Mouse (Mus musculus) adrenal gland, postnatal 25 days (tissue): ENCODE measurements at regions not wholly inside any gene's neighbourhood (a gene's known extent, or its start where the extent isn't known, plus 50 kb on each side); places are given as distances from the start of the nearest gene placed in this dataset.
A peak's percentile ranks its signal among the peaks of the same experiment; 100 is the strongest.

Experiments used
- DNase-seq: peaks from one replicate; pipeline ENCODE4 v3.0.0; 2021; ENCODE audit warnings: mixed read lengths

DNA sequence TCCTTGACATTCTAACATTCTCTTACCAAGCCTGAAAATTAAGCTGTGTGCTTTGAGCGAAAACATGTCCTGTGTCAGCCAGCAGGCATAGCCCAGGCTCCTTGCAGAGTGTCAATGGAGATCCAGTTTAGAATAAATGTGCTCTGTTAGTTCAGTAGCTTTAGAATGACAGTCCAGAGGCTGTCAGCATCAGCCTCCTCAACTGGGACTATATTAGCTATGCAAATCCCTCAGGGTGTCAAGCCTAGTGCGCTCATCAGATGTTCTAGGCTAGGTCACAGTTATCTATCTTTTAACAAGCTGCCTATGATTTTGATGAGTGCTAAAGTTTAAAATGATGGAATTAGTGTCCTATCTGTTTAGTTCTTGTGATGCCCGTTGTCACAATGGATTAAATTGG is 281.7 kb upstream of the Btbd3 start:
- no peak for DNase-seq

DNA sequence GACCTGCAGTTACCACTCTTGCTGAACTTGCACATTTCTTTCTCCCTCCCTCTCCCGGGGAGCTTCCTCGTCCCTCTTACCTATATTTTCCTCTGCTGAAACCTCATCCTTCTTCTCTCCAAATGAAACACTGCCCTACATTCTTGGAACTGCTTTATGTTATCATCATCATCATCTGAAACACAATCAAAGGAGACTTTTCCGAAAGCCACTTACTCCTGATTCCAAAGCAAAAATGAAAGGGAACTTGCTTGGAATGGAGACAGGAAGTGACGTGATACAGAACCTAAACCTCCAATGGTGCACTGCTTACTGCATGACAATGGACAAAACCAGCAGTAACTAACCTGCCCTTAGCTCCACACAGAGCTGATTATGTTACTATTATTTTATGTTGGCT is 287.2 kb upstream of the Btbd3 start:
- no peak for DNase-seq

DNA sequence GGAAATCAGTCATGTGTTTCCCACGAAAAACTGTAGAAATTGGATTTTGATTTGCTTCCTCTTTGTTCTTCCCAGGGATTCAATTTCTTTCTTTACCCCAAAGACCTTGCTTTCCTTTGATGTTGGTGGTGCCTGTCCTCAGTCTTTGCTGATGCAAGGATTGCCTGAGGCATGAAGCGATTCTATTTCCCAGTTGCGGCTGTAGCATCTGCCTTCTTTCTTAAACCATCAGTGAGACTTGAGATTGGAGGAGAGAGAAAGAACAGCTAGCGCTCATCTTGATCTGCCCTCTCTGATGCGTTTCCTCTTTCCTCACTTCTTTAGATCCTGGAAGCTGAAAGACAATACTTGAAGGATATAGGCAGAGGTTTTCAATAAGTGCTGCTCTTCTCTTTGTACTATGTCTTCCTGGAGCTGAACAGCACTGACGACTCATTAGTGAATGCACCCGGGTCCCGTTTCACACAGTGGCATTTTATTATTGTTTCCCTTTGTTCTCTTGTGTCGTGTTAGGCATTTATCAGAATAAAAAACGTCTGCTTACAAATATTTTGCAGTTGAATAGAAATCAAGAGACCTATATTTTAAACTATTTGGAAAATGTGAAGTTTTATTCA is 289.8 kb upstream of the Btbd3 start:
- no peak for DNase-seq

DNA sequence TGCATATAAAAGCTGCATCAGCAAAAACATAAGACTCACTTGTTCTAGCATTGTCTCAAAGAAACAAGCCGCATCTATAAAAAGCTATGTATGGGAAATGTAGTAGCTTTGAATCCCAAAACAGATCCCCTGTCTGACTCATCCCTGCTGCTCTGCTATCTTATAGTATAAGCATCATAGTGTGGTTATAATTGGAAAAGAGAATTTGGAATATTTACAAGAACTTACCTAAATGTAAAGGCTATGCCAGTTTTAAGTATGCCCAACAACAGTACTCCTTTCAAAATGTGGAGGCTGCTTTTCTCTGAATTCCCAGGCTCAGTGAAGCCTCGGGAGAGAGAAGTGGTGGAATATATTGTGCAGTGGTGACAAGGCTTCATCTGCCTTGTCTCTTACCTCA is 301.5 kb upstream of the Btbd3 start:
- no peak for DNase-seq

DNA sequence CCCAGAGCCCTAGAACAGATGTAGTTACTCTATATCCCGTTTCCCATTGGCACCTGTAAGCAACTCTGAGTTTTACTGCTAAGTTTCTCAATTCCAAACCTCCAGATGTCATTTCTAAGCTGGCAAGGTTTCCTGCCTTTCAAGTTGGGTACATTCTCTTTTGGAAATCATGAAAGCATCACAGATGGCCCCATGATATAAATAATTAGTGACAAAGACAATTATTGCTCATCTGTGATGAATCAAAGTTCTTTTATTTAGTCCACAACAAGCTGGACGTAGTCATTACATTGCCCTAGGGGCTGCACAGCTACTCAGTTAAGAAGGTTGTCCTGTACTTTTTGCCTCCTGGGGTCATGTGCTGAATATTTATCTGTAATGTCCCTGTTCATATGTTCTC is 303.2 kb upstream of the Btbd3 start:
- no peak for DNase-seq

DNA sequence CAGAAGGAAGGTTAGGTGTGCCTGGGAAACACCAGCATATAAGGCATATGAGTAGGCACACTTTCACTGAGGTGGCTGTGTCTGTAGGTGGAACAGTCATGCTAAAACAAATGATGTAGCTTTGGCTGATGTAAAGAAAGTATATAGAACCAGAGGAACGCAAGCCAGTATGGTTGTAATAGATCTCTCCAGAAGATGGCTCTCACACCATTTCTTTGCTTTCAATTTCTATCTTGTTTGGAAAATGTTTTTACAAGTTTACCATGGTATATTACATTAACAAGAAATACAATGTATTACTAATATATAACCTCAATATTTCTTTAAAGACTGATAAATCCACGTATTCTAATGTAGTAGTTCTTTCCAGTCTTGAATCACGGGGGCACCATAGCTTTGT is 304.4 kb upstream of the Btbd3 start:
- DNase-seq: no peak

DNA sequence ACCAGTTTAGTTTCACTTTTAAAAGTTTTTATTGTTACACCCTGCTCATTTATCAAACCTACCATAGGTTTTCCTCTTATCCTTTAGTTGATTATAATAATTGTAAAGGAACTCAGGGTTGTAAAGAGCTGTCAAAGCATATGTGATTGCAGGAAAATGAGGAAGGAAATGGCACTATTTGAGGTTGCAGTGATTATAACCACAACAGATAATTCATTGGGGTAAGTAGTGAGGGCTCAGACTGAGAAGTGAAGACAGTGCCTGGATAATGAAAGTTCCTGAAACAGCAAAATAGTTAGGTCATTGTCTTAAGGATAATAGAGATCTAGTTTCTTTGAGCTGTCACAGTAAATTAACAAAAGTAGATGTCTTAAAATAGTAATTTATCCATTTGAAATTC is 305.4 kb upstream of the Btbd3 start:
- DNase-seq: no peak

DNA sequence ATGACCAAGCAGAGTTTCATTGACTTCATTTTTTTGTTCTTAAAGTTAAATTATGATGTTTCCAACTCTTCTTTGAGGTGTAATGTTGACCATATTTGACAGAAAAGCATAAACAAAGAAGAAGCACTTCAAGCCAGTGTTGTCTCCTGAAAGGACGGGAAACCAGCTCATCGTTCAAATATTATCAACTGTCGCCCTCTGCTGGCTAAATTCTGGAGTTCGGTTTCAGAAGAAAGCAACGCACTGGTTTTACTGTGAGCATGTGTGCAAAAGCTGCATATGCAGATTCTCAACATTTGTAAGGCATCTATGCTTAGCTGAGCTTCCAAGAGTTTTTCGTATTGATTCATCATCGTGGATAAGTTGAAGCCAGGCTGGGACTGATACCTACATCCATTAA is 313.6 kb upstream of the Btbd3 start:
- DNase-seq: peak; percentile 59

DNA sequence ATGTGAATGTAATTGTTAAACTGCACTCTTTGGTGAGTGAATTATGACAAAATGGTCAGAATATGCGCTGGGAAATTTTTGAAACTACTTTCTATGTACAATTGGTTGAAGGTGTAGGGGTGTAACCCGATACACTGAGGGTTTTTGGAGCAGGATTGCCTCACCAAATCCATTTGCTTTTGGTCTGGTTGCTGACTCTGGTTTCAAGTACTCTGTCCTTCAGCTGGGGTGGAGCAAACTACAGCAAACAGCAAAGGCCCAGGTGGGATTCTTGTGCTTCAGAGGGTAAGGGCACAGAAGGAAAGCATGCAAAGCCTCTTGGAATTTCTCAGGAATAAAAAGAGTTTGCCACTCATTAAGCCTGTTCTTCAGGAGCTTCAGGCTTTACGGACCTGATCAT is 316.8 kb upstream of the Btbd3 start:
- DNase-seq: no peak

DNA sequence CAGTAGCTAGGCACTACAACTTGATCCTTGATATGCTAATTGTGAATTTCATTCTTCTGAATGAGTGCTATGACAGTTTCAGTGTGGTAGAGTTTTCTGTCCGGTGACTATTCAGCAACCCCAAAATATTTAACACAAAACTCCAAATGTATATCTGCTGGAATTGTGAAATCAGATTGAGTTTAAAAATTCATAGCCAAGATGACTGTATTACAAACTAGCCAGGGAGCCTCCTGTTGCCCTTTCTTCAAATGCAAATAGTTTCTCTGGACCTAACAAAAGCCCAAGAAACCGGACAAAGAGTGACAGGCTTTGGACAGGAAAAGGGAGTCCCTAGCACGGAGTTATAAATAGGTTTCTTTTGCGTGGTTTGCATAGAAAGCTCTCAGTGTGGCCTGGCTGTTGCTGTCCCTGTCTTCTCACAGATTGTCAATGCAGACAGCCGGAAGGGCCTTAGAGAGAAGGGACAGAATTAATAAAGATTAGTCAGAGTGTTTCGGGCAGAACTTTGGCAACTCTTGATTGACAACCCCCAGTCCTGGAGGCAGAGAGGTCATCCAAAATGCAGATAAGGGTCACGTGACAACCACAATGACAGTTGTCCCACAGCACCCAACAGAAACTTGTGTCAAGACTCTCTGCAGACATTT is 317.4 kb upstream of the Btbd3 start:
- DNase-seq: no peak

DNA sequence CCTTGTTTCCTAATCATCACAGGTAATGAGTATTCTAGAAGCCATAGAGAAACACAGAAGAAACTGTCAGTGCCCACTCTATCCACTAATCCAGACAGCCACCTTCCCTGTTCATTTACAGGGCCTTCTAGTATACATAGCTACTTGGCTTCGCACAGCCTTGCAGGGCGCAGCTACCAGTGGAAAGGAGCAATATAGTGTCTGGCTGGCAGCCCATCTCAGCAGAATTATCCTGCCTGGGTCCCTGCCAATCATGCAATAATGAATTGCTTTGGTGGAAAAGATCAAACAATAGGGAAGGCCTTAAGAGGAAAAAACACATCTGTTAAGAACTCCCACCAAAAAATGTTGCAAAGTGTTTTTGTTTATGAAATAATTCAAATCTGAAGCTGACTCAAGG is 319.8 kb upstream of the Btbd3 start:
- DNase-seq: no peak

DNA sequence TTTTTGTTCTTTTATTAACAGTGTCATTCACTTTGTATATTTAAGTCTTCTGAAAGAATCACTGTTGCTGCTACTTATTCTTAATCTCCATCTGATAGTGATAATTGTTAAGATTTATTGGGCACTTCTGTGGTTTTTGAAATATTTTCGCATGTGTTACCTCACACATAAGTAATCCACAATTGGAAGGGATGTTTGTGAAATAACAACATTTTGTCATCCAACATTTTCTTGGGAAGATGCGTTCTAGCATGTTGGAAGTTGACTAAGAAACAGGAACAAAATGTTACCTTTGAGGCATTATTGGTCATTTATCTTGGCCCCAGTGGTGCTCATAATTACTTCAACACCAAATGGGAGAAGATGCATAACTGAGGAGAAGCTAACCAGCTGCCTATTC is 323.4 kb upstream of the Btbd3 start:
- DNase-seq: no peak

DNA sequence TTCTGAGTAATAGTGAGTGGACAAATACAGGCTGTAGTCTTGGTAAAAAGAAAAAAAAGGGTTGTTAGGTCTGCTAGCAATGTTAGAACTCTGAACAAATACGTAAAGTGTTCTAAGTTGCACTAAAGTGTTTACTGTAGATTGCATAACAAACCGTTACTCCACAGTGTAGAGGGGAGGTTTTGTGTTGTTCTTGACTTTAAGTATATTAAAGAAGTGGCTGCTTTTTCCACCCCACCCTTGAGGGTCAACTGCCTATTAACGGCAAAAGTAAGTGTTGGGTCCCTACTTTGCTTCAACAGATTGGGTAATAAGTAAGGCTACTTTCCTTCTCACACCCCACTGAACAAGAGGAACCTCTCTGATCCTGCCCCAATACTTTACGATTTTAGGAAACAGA is 323.9 kb upstream of the Btbd3 start:
- DNase-seq: no peak

DNA sequence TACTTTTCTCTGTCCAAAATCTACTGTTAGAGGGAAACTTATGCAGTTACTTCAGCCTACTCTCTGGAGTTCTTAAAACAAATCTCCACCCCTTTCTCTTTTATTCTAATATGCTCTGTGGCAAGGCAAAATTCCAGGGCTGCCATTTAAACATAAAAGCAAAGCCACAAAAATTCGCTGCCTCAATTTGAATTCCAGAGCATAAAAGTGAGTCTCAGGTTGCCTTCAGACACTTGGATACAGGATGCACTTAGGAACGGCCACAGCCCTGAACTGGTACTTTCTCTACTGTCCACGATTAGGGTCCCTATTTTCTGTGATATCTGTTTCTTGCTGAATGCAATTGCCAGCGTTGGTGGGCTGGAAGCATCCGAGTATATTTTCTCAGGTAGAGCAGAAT is 330.9 kb upstream of the Btbd3 start:
- no peak for DNase-seq

DNA sequence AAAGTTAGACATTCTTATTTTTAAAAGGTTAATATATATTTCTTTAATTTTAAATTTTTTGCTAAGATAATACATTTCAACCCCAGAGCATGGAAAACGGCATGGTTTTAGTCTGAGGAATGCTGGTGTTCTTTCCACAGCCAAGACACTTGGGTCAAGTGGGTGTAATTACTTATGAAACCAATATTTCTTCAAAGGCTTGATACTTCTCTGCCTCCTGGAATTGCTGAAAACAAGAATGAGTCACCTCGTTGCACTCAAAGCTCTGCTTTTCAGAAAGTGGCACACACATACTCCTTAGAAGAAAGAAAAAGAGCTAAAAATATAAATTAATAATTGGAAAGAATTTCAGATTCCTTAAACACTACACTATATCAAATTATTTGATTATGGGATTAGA is 331.8 kb upstream of the Btbd3 start:
- no peak for DNase-seq

DNA sequence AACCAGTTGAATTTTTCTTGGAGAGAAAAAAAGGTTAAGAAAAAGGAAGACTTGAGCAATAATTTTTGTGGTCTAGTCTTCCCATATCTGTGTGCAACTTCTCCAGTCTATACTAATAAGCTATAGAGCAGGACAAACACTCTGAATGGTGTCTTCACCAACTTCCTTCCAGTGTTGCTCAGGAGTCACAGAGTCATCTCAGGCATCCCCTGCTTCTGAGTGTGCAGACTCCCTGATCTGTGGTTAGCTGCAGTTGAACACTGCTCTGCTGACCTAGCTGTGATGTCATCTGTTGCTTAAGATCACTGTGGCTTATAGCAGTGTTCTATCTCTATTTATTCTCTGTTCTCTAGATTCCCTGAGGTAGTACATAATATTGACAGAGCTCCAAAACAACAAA is 357.9 kb upstream of the Btbd3 start:
- DNase-seq: no peak

DNA sequence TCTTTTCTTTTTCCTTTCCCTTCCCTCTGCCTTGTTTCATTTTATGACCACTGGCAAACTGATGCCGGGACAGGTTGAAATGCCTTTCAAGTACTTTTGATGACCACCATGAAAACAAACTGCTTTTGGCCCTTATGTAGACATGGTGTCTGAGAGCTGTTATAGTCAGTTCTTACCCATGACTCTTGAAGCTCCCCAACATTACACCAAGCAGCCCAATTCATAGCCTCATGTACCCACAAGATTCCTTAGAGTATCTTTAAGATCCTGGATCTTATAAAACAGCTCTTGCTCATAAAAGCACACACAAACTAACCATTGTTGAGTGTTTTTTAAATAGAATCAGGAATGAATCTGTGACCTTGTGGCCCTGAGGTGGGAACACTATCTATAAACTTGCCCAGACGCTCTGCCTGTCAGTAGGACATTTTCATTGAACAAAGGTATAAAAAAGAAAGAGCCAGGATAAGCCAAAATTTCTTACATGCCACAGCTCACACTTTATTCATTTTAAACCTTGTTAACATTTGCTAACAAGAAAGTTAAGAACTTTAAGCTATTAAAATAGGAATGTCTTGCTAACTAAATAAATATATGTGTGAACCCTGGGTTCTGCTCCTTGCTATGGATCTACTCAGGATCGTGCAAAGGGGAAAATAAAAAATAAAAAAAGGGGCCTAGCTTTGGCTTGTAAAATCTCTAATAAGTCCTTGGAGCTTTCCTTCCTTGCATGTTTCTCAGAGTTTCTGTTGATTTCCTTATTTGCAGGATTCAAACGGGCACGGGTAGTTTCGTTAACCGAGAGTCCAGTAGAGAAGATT is 375.9 kb upstream of the Btbd3 start:
- DNase-seq: no peak

DNA sequence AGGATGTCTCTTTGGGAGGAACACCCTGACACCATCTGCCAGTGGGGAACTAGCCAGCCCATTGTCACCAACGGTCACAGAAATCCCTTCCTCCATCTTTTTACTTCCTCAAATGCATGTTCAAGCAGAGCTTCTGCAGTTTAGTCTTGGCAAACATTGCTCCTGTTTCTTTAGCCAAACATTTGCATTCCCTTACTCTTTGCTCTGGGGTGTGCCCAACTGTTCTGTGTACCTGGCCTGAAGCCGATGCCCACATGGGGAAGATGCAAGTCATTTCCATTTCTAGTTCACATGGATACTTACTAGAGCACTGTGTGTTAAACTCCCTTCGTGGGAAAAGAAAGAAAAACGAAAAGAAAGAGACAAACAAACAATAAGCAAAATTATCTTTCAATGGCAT is 386.7 kb upstream of the Btbd3 start:
- no peak for DNase-seq

DNA sequence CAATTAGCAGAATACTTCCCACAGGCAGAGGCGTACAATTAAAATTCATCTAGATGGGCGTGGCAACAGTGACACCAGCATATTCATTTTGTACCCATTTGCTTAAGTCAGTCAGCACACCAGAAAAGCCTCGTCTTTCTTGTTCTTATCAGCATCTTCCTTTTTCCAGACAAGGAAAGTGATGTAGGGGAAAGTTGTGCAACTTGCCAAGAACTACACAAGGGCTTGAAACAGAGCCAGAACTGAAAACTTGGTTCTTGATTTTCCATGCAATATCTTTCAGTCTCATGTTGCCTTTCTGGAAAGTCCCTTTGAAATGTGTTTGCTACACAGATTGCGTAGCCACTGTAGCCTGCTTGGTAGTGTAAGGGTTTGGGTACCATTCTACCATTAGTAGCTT is 401.9 kb upstream of the Btbd3 start:
- DNase-seq: no peak

DNA sequence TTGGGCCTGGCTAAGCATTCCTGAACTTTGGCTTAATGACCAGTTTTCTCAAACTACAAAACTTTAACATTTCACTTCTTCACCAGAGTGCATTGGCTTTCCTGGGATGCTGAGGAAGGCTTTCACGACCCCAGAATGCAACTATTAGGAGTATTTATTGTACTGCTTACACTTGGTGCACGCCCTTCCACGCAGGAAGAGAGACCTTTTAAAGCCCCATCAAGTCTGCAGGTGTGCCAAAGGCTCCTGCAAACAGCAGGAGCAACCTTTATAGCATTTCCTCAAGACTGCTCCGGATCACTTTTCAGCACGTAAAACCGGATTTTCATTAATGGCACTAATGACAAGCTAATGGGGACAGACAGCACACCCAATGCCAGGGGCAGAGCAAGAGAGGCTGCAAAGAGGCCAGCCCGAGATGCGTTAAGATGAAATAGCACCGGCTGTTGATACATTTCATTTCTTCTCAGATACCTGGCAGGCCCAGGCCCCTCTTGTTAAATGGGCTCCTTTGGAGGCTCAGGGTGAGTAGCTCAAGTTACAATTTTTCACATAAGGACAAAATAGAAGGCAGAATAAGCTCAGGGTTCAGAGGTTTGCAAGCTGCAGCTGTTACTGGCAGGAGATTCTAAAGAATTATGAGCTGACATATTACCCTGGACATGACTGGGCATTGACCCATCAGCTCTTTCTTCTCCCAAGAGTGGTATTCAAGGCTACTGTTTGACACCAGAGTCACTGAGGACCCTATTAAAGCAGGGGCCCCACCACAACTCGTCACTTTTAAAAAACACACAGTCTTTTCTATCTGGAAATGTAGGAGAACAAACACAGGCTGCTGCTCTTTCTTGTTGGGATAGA is 402.7 kb upstream of the Btbd3 start:
- DNase-seq: no peak

DNA sequence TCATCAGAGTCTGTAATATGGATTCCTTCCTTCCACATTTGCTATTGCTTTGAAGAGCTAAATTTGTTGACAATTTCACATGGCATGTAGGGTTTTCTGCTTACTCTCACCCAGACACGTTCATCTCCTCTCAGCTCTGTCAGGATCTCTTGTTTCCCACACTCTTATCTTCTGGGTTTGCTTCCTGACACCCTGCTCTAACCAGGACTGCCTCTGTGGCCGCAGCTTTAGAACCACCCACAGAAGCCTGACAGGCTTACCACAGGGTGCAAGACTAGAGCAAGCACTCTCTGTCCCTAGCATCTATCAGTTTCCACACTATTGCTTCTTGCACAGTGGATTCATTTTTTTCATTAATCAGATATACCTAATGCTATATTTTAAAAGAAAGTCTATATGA is 408.5 kb upstream of the Btbd3 start:
- no peak for DNase-seq

DNA sequence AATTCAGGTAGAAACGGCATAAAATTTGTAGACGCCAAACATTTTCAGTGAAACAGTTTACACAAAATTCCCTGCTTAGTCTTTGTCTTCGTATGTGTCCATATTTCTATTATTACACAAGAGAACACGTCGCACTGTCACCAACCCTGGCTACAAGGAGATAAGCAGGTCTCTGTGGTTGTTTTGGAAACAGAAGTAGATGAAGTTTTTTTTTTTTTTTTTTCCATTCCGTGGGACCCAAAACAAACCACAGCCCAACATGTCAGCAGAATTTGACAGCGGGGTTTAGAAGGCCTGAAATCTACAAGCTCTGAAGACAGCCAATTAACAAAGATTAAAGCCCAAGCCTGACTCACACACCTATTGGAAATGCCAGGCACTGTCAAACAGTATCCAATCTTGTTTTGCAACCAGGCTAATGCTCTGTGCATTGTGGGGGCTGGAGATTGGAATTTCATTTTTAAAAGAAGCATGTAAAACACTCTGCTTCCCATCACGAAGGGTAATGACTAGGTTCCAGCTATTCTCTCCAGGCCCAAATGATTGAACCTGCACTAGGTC is 428.5 kb upstream of the Btbd3 start:
- no peak for DNase-seq
